Mouse (Mus musculus) heart, adult 11 months (tissue): ENCODE data around the gene Wdr18.

Experiments
- DNase-seq: peaks from one replicate; pipeline ENCODE4 v3.0.0; 2022

Gene Wdr18

GRCm38 (mm10) chr10:79979401-79980155 lies 19.6 kb downstream of the Wdr18 start:
- DNase-seq = peak; percentile 98

DNA sequence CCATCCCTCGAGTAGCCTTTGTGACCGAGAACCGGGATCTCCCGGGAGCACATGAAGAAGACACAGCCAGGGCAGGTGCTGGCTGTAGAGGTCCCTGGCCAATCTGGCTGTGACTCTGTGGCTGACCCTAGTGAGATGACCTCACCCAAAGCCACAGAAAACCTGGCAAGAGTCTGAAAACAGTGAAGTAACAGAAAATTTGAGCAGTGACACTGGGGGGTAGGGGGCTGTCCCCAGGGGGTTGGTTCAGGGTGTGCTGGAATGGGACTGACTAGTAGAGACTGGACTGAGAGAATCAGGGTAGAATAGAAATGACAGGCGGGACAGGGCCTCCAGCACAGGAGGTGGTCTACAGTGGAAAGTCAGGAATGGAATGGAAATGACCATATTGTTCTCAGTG lies 23.3 kb downstream of the Wdr18 start:
- DNase-seq = peak; percentile 96

DNA sequence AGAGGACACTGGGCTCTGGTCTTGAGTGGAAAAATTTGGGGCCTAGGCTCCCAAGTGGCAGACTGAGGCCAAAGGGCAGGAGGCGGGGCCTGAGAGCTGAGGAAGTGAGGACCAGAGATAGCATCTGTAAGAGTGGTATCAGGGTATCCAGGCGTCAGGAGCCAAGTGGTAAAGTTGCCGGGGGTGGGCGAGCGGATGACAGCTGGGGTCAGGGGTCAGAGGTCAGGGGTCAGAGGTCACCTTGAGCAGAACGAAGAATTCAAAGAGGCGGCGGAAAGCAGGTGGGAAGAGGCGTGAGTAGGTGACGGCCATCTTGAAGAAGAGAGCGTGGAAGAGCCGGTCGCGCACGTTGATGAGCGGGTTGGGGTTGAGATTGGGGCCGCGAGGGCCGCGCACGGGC lies 23.7 kb downstream of the Wdr18 start:
- DNase-seq = peak; percentile 98

- peak; percentile 98 for DNase-seq
Observed at GRCm38 (mm10) chr10:79984195-79984816, 24.4 kb downstream of the Wdr18 start, which contains the start of gene Tmem259. Gene Tmem259 (minus strand): TSS chr10:79984330.

GRCm38 (mm10) chr10:79984871-79985270 lies 24.9 kb downstream of the Wdr18 start:
- DNase-seq = peak; percentile 100

- DNase-seq = peak; percentile 98
Observed at GRCm38 (mm10) chr10:79985334-79986231, 25.6 kb downstream of the Wdr18 start.

DNA sequence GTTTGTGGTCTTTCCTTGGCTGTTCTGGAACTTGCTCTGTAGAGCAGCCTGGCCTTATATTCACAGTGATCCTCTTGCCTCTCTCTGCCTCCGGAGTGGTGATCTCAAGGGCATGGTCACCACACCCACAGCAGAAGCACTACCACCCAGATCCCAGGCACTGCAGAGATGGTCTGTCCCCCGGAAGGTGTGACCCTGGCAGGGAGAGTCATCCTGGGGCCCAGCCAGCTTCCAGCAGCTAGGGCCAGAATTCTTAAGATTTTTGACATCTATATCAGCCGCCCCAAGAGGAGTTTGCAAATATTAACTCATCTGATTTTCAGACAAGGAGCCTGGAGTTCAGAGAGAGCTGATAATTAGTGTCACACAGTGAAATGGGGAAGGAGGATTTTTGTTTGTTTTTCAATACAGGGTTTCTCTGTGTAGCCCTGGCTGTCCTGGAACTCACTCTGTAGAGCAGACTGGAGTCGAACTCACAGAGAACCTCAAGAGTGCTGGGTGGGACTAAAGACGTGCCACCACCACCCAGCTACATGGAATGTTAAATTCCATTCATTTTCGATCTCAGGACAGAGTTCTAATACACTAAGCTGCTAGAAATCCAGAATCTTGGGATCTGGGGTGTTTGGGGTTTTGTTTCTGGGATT lies 26.4 kb downstream of the Wdr18 start:
- DNase-seq = peak; percentile 97

DNA sequence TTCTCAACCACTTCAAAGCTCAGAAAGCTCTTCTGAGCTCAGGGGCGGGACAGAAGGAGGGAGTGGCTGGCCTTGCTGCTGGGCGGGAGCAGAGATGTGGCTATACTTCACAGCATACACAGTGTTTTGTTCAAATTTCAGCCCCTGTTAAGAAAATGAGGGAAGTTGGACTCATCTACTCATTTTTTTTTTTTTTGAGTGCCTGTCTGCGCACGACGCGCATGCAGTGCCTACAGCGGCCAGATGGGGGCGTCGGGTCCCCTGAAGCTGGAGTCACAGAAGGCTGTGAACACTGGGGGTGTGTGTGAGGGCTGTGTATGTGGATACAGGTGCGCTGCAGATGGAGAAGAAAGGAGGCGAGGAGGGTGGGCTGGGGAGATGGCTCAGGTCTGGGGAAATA lies 27.0 kb downstream of the Wdr18 start:
- peak; percentile 98 for DNase-seq

GRCm38 (mm10) chr10:79987771-79988505 lies 28.0 kb downstream of the Wdr18 start:
- DNase-seq = no peak

DNA sequence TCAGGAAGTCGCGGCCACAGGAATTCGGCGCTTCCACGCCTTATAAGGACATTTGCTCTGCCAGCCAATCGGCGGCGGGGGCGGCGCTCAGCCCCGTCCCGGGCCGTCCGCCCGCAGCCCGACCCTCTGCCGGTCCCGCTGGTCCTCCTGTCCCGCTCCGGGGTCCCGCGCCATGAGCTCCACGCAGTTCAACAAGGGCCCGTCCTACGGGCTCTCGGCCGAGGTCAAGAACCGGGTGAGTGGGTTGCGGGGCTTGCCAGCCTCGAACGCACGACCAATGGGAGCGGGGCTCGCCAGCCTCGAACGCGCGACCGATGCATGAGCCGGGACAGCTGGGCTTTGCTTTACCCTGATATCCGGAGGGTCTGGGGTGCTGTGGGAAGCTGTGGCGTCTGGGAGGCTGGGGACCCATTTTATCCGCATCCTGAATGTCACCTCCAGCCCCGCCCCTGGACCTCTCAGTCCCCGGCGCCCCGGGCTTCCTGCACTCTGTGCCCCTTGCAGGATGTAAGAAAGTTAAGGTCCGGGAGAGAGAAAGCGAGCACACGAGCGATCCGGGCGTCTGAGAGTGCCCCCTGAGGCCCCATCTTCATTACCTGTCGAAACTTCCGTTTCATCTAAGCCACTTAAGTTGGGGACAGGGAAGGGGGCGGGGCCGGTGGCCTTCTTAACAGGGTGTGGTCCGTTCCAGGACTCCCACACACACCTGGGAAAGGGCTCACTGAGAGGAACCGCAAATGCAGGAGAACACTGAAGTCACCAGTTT lies 28.7 kb downstream of the Wdr18 start, which contains the start of gene Cnn2:
Gene Cnn2 (plus strand): TSS at position 79 of the 766 bp plus-strand sequence.
- peak; percentile 99 for DNase-seq

GRCm38 (mm10) chr10:79989272-79989786 lies 29.4 kb downstream of the Wdr18 start:
- DNase-seq = no peak

DNA sequence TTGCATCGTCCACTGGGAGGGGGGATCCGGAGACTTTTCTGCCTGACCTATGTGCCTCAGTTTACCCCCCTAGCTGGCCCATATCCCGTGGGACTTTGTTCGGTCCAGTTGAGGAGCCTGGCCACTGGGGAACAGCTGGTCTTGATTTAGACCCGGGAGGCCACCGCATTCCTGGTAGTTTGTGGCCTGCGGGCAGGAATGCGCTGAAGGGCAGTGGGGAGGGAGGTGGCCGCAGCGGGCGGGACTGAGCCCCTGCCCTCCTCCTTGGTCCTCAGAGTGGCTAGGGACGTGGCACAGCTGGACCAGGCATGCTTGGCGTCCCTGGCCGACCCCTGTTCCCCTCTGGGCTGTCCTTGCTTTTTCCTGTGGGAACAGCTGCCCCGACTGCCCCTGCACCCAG lies 29.9 kb downstream of the Wdr18 start:
- DNase-seq = no peak

DNA sequence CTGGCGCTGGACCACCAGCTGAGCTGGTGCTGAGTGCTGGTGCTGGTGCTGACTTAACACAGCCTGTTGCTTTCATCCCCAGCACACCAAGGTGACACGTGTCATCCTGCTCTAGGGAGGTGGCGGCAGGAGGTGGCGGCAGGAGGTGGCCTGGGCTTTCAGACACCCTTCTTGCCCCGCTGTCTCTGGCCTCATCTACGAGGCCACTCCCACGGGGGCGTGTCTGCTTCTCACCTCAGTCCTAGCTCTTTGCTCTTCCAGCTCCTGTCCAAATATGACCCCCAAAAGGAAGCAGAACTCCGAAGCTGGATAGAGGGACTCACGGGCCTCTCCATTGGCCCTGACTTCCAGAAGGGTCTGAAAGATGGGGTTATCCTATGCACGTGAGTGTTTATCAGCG lies 31.1 kb downstream of the Wdr18 start:
- no peak for DNase-seq

DNA sequence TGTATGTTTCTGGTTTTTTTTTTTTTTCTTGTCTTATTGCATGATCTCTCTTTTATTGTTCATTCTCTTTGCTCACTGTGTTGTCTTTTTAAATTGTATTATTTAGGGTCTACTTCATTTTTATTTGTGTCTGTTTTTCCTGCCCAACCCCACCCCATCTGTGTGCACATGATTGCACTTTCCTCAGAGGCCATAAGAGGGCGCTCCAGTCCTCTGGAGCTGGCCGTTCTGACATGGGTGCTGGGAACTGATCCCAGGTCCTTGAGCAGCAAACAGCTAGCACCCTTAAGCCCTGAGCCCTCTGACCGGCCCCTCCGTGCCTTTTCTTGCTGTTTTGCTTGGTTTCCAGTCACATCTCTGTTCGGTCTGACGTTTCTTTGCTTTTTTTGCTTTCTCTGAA lies 31.6 kb downstream of the Wdr18 start:
- no peak for DNase-seq

GRCm38 (mm10) chr10:79994397-79995115 lies 34.6 kb downstream of the Wdr18 start:
- no peak for DNase-seq

GRCm38 (mm10) chr10:79995636-79996035 lies 35.7 kb downstream of the Wdr18 start:
- DNase-seq = no peak

- peak; percentile 100 for DNase-seq
Observed at GRCm38 (mm10) chr10:79996272-79997033, 36.5 kb downstream of the Wdr18 start, which contains the start of gene Abca7. Gene Abca7 (plus strand): TSS chr10:79996494.

GRCm38 (mm10) chr10:79997034-79997760 lies 37.2 kb downstream of the Wdr18 start:
- DNase-seq = peak; percentile 99

DNA sequence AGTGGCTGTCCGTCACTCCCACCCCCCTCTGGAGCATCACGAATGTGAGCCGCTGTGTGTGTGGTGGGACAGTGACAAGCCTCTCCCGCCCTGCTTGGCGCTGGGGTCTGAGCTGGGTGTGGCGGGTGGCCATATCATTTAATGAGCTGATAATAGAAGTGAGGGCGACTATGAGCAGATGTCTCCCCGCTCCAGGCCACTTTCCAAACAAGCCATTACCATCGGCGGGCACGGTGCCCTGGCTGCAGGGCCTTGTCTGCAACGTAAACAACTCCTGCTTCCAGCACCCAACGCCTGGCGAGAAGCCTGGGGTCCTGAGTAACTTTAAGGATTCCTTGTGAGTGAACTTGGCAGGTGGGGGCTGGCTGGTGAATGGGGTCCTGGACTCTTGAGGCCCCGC lies 37.9 kb downstream of the Wdr18 start:
- peak; percentile 96 for DNase-seq
